Mouse (Mus musculus) kidney, postnatal 14 days (tissue): Measurements from ENCODE around the gene Gm49601.

Experiments used
- DNase-seq: peaks from one replicate; pipeline ENCODE4 v3.0.0; 2022; ENCODE audit warnings: mixed read lengths

The Gm49601 gene

GRCm38 (mm10) chr16:18626376-18626878, at the start of gene Gm49601:
Gene Gm49601, minus strand, starts transcription at chr16:18626427.
- DNase-seq = peak; percentile 87

GRCm38 (mm10) chr16:18673005-18673404, 46.8 kb upstream of the Gm49601 start:
- DNase-seq = no peak

GRCm38 (mm10) chr16:18672027-18672426, 45.8 kb upstream of the Gm49601 start:
- no peak for DNase-seq

- no peak for DNase-seq
These were observed 43.7 kb upstream of the Gm49601 start for GRCm38 (mm10) chr16:18669914-18670313.

GRCm38 (mm10) chr16:18658597-18658996, 32.4 kb upstream of the Gm49601 start:
- no peak for DNase-seq

- no peak for DNase-seq
These were observed 29.3 kb upstream of the Gm49601 start for GRCm38 (mm10) chr16:18655372-18656098.

- no peak for DNase-seq
These were observed 27.3 kb upstream of the Gm49601 start for GRCm38 (mm10) chr16:18653290-18654160.

GRCm38 (mm10) chr16:18649126-18649525, 22.9 kb upstream of the Gm49601 start:
- DNase-seq = no peak

- no peak for DNase-seq
These were observed 19.1 kb upstream of the Gm49601 start for GRCm38 (mm10) chr16:18645329-18645728.

- DNase-seq = no peak
These were observed 18.3 kb upstream of the Gm49601 start for GRCm38 (mm10) chr16:18644485-18644884.

- no peak for DNase-seq
These were observed 17.3 kb upstream of the Gm49601 start for GRCm38 (mm10) chr16:18643406-18643998.

- no peak for DNase-seq
These were observed 16.7 kb upstream of the Gm49601 start for GRCm38 (mm10) chr16:18642897-18643296.

GRCm38 (mm10) chr16:18642291-18642690, 16.1 kb upstream of the Gm49601 start:
- no peak for DNase-seq

GRCm38 (mm10) chr16:18639382-18639929, 13.2 kb upstream of the Gm49601 start:
- DNase-seq = no peak

GRCm38 (mm10) chr16:18638396-18638795, 12.2 kb upstream of the Gm49601 start:
- no peak for DNase-seq

GRCm38 (mm10) chr16:18636804-18637203, 10.6 kb upstream of the Gm49601 start:
- no peak for DNase-seq

- DNase-seq = no peak
These were observed 10.2 kb upstream of the Gm49601 start for GRCm38 (mm10) chr16:18636401-18636800.

GRCm38 (mm10) chr16:18633333-18633732, 7.1 kb upstream of the Gm49601 start:
- no peak for DNase-seq

- no peak for DNase-seq
These were observed 6.6 kb upstream of the Gm49601 start for GRCm38 (mm10) chr16:18632816-18633215.

GRCm38 (mm10) chr16:18632059-18632458, 5.8 kb upstream of the Gm49601 start:
- DNase-seq = no peak

- DNase-seq = no peak
These were observed 4.9 kb upstream of the Gm49601 start for GRCm38 (mm10) chr16:18631141-18631540.

GRCm38 (mm10) chr16:18630291-18630690, 4.1 kb upstream of the Gm49601 start:
- DNase-seq = no peak
